Mouse (Mus musculus): ENCODE measurements at regions not wholly inside any gene's neighbourhood (a gene's known extent, or its start where the extent isn't known, plus 50 kb on each side); places are given as distances from the start of the nearest gene placed in this dataset.
A peak's percentile ranks its signal among the peaks of the same experiment; 100 is the strongest.

DNA sequence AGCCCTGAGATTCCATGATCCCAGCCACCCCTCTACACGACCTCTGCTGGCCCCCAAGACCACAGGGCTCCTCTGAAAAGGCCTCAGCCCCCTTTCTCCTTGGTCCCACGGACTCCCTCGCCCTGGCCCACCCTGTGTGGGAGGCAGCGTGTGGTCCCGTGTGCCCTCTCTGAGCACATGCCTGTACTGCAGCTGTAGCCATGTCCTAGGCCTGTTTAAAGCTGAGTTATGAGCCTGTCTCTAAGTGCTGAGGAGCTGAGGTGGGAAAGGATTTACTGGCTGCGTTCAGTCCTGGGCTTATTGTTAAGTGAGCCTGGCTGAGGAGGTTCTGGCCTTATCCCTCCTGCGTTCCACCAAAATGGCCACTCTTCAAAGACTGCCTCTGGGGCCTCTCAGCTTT, 102.6 kb downstream of the Vegfa start:
- DNase-seq (ENCODE audit: low spot score in 2 of 2) = no peak

DNA sequence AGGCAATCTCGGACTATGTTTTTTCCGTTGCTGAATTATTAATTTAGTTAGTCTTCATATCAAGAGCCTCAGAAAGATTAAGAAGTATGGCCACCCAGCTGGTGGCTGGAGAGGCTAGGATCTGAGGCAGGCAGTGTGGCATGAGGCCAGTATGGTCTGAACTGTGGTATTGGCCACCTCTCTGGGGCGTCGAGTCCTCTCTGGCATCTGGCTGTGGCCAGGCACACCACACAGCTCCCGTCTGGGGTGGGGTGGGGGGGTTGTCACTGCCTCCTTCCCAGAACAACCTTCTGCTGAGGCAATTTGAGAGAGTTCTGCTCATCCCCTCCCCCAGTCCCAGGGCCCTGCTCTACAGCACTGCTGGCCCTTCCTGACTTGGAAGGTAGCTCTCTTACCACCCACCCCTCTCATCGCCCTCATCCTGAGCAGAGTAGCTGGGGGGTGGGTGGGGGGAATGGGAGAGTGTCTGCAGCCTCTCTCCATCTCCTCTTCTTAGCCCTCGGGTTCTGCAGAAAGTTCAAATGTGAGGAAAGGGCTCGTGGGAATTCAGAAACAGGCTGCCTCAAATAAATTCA, 103.2 kb downstream of the Vegfa start:
- DNase-seq (ENCODE audit: low spot score in 2 of 2) = no peak

DNA sequence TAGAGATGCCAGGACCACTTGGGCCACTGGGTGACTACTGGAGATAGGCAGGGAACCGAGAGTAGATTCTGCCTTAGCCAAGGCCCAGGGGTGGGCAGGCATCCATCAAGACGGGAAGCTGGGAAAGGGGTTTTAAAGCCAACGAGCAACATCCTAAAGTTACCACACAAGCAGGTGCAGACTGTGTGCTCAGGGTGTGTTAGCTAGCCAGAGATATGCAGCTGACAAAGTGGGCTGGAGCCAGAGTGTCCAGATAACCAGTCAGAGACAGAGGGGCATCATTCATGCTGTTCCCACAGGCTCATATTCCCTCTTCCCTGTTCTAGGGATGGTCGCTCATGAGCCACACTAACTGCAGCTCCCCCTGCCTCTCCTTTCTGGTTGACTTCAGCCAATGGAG, 104.2 kb downstream of the Vegfa start:
- DNase-seq (ENCODE audit: low spot score in 2 of 2) = no peak

DNA sequence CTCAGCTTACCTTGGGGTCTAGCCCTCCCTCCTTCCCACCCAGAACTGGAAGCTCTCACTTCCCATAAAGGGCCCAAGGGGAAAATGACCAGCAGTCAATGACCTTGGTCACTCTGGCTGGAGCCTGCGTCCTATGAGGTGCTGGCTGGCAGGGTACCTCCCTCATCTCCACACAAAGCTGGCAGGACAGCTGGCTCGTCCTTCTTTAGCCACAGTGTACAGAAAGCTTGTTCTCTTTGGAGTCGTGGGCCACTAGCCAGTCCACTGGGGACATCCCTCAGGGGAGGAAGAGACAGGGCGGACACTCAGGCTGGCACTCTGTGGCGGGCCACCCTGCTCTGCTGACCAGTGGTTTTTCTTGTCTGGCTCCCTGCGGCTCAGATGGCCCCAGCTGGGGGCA, 106.3 kb downstream of the Vegfa start:
- DNase-seq (ENCODE audit: low spot score in 2 of 2) = no peak

DNA sequence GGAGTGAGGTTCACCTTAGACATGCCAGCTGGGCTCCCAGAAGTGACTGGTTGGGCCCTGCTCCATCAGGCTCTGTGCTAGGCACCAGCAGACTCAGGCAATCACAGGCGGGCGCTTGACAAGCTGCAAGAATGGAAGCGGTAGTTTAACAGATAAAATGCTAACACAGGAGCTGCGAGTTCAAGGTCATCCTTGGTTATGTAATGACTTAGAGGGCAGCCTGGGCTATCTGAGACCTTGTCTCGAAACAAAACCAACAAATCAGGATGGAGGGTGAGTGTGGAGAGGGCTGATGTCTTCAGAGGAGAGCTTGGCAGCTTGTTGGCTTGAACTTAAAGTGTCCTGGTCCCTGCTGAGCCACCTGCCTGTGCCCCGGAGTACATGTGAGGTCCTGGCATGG, 107.6 kb downstream of the Vegfa start:
- DNase-seq (ENCODE audit: low spot score in 2 of 2) = no peak

DNA sequence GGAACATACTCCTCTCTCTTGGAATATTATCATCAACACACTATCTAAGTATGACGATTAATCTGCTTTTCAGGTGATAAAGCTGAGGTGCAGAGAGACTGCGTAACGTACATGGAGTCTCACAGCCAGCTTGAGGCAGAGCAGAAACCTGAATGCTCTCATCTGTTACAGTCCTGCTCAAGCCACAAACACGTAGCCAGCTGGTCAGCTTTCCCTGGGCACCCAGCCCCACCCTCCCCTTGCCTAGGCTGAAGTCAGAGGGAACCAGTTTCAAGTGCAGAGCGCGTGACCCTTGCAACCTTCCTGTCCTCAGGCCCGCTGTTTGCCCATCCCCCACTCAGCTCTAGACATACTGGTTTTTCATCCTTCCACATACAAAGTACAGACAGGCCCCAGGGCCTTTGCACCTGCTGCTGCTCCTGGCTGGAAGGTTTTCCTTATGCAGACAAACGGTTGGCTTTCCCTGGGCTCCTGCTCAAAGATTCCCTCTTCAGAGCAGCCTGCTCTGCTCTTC, 108.9 kb downstream of the Vegfa start:
- DNase-seq (ENCODE audit: low spot score in 2 of 2) = no peak

DNA sequence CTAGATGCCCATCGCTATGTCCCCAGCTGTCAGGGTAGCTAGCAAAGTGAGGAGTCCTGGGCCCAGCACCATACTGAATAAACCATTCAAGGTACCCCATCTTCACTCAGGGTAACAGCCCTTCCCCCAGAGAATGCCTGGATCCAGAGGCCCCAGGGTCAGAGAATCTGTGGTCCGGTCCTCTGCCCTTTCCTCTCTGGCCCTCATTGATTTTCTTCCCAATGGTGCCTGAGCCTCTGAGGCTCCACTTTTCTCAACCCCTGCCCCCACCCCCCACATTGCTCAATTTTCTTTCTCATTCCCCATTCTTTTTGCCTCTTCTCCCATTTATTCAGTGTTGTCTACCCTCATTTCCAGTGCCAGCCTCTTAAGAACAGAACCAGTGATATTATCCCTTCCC, 114.5 kb downstream of the Vegfa start:
- DNase-seq (ENCODE audit: low spot score in 2 of 2) = no peak

DNA sequence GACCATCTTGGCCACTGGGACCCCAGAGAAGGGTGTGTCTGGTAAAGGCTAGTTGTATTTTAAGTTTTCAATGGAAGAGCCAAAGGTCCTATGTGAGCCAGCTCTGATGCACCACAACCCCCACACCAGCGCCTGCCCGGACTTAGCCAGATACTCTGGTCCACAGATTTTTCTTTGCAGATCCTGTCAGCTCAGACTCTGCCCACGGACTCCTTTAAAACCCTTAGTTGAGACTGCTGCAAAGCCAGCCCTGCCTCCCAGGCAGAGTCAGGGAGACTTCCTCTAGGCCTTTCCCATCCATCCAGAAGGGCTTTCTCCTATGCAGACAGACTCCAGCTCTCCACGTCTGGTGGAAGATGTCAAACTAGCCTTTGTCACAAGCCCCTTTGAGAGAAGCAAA, 115.2 kb downstream of the Vegfa start:
- no peak for DNase-seq (ENCODE audit: low spot score in 2 of 2)

DNA sequence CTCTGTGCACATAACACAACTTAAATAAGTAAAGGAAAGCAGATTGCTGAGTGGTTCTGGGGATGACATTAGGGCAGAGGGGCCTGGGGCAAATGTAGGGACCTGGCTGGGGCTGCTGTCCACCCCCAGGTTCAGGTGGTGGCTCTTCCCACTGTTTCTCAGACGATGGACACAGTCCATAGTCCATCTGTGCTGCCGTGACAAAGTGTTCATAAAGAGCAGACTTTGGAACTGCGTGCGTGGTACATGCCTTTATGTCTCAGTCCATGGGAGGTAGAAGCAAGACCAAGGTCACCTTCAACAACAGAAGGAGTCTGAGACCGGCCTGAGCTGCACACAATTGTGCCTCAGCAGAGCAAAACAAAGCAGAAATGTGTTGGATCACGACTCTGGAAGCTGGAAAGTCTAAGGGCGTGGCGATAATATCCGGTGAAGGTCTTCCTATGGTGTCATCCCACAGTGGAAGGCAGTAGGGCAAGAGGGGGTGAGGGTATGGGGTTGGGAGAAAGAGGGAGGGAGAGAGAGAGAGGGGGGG, 117.4 kb downstream of the Vegfa start:
- DNase-seq (ENCODE audit: low spot score in 2 of 2) = no peak

DNA sequence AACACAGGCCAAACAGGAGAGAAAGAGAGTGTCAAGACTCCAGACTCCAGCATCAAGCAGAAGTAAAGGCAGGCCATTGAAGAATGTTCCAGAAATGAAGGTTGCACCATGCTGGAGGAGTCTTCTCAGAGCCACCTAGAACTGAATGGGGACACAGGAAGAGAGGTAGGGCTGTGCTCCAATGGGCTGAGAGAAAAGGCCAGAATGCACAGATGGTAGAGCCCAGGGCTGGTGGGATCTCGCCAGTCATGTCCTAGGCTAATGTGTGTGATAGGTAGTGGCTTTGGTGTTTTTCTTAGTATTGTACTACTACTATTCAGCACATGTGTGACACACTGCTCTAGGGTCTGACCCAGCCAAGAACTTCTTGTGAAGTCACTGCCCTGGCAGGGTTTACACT, 117.9 kb downstream of the Vegfa start:
- DNase-seq (ENCODE audit: low spot score in 2 of 2) = no peak

DNA sequence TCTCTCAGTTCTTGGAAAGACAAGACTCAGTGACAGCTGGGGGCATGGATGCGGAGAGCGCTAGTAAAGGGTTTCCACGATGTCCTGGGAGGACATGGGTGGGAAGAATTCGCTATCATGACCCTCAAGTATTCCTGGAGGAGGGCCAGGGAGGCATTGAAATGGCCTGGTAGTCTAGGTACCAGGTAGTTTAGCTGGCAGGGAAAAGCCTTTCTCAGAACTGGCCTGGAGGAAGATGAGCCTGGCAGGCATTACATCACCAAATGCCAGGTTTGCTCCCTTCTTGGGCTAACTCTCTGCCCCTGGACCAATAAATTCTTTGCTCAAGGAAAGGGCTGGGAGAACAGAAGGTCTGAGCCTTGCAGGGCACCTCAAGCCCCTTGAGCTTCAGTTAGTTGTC, 118.5 kb downstream of the Vegfa start:
- no peak for DNase-seq (ENCODE audit: low spot score in 2 of 2)

DNA sequence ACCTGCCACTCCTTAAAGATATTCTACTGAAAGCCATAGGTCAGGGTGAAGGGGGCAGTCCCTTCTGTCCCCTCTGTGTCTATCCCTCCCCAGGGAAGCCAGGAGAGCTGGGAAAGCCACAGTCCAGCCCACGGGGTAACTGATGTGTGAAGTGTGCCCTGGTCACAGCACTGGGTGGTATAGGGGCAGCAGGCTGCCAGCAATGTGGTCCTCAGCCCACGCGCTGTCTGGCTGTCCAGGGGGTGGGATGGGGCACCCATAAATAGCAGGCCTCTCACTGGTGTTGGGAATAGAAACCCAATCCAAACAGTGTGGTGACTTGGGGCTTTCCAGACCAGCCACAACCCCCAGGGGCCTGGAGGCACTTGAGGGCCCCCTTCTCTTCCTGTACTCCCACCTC, 120.0 kb downstream of the Vegfa start:
- no peak for DNase-seq (ENCODE audit: low spot score in 2 of 2)

DNA sequence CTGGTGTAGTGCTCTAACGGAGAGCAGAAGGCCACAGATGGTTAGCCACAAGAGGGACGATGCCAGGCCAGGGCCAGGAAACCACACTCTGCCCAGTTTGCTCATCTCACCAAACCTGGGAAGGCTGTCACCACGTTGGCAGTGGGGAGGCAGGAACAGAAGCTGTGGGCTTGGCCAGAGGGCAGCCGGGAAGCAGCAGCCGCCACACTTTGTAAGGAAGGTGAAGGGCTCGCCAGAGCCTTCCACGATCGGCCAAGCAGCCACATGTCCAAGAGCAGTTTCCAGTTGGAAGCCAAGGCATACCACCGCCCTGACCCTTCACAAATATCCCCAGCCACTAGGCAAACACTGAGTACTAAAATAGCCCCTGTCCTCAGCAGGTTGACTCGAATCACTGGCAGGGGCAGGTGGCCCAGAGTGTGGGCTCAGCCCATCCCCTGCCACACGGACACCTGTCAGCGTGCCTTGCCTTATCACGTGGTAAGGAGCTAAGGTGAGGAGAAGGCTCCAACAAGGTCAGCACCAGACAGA, 120.9 kb downstream of the Vegfa start:
- DNase-seq (ENCODE audit: low spot score in 2 of 2) = no peak

DNA sequence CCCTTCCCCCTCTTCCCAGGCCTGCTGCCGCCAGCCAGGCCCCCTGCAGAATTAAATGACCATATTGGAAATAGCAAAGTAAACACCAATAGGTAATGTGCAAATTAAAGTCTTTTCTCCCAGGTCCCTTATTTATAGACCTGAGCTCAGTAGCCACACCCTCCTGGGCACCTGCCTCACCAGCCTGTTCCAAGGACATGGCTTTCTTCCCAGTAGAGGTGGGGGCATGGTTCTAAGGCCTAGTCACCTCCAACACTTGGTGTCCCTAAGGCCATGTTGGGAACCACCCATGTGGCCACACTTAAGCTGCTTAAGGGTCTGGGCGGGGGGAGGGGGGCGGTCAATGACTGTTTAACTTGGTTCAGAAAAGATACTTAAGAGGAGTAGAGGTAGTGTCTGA, 121.9 kb downstream of the Vegfa start:
- no peak for DNase-seq (ENCODE audit: low spot score in 2 of 2)

DNA sequence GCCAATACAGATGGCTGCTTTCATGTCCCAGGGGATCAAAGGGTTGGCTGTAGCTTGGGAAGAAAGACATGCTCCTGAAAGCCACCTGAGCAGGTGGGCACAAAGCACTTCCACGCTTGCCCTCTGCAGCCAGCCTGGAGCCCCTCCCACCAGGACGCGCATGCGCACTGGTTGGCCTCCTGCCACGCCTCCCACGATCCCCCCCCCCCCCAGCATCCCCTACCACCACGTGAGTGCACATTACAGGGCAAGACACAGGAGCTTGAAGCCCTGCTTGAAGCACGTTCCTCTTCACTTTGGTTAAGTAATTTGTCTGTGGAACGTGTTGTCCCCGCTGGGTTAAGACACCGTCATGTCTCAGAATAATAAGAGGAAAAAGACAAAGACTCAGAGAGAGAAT, 124.6 kb downstream of the Vegfa start:
- no peak for DNase-seq (ENCODE audit: low spot score in 2 of 2)

DNA sequence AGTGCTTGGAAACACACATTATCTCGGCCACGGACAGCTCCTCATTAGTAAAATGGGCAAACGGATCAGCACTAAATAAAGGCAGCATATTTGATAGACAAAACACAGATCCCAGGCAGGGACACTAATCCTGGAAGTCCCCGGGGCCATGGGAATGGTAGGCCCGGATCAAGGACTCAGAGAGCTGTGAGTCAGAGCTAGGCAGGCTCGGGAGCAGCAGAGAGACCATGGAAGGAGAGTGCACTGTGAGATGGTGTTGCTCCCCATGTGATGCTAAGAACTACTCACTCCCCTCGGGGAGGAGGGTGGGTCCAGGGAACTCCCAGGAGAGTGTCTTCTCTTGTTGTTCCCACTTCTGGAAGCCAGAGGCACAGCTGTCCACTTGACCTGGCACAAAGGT, 126.6 kb downstream of the Vegfa start:
- DNase-seq (ENCODE audit: low spot score in 2 of 2) = no peak

DNA sequence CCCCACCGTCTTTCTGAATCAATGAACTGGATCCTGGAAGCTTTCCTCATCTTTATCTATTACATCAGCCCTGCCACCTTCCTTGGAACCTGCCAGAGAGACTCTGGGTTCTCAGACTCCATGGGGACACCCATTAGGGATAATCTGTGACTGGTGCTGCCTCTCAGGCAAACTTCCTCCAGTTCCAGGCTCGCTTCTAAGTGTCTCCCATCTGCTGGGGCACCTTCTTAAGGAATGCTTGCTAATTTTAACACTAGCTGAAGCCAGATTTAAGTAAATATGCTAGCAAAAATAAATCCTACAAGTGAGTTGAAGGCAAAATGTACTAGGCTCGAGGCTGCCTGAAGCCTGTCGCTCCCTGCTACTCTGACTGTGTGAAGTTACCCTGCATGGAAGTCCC, 127.9 kb downstream of the Vegfa start:
- peak; percentile 32 to 64 for DNase-seq (ENCODE audit: low spot score in 2 of 2)

DNA sequence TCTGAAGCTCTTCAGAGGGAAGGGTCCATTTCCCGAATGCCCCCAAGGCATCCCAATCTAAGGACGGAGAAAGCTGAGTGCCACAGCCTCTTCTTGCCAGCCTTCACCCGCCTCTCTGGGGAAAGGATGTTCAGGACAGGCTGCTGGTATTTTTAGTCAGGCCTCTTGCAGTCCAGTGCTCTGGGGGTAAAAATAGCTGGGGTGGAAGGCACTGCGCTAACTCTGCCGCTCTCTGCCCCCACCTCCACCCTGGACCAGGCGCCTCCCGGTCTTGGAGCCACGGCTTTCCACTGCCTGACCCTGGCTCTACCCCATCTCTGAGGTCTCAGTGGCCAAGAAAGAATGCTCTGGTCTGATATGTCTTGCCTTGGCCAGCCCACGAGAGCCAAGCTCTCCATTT, 128.9 kb downstream of the Vegfa start:
- DNase-seq (ENCODE audit: low spot score in 2 of 2) = no peak

DNA sequence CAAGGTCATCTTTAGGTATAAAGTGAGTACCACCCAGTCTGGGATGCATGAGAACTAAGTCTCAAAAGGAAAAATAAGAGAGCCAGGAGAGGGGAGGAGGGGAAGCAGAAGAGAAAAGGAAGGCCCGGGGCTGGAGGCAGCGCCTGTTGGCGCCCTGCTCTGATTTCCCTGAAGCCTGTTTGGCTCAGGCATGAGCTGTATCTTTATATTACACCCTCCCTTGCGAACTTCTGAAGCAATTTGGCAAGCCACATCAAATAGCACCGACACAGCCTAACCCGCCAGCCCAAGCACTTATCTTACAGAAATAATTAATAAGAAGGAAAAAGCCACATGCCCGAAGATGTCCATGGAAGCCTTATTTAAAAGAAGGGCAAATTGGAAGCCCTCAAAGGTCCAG, 129.5 kb downstream of the Vegfa start:
- DNase-seq (ENCODE audit: low spot score in 2 of 2) = no peak

DNA sequence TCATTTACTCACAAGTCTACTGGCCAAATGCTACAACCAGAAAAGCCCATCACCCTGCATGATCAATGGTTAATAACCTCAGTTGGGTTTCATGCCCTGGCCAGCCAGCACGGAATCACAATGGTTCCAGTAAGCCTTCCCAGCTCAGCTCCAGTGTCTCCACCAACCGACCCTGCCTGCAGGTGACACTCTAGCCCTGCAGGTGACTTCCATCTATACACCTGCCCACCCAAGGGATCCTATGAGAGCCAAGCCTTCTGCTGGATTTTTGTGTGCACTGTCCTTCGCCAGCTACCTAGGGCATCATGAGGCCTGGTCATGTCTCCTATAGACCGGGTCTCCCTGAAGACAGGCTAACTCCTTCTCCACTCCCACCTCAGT, 135.3 kb downstream of the Vegfa start:
- no peak for DNase-seq (ENCODE audit: low spot score in 2 of 2)

DNA sequence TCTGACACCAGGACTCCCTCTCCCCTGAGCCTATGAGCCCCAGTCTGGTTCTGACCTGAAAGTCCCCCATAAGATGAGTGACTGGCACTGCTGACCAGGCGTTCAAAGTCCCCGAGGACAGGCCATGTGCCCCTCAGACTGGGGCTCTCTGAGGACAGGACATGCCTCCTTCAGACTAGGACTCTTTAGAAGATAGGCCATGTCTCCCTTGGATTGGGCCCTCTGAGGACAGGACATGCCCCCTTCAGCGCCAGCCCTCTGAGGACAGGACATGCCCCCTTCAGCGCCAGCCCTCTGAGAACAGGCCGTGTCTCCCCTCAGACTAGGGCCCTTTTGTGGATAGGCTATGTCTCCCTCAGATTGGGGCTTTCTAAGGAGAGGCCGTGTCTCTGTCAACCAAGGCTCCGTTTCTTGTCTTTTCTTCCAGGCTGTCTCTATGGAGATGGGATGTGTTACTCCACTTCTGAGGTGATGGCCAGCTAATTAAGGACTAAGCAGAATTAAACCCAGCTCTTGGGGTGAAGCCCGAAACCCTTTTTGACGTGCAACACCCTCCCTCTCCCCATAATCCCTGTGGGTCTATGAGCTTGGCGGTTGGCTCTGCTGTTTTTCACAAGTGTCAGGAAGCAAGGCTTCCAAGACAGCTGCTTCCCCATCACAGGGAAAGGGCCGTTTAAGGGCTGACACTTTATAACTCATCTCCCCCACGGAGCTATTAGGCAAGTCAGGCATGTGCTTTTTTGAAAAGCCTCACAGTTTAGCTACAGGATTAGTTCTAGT, 135.8 kb downstream of the Vegfa start:
- DNase-seq (ENCODE audit: low spot score in 2 of 2) = no peak

DNA sequence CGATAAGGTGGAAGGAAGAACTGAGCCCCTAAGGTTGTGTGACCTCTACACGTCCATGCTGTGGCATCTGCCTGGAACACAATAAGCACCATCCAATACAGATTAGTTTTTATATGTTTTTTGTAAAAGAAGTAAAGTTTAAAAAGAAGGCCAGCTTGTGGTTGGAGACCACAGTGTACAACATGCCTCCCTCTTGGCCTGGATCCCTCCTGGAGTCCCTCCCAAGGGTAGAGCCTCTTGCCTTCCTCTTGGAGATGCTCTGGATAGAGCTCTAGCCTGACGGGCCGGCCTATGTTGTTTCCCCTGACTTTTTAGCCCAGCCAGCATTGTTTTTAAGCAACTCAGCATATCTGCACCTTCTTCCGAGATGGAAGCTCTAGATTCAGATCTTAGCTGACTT, 138.0 kb downstream of the Vegfa start:
- no peak for DNase-seq (ENCODE audit: low spot score in 2 of 2)

DNA sequence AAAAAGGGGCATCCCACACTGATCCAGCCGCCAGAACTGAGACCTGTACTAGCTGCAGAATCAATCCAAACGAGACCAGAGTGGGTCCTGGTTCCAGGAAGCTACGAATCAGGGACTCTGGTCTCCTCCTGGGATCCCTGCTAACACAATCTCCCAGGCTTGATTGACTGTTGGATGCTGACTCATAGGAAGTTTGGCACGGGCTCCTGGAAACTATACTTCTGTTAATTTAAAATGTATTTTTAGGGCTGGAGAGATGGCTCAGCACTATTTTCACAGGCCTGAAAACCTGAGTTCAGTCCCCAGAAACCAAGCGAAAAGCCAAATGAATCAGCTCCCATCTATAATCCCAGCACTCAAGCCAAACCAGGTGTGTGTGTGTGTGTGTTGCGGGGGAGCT, 138.5 kb downstream of the Vegfa start:
- DNase-seq (ENCODE audit: low spot score in 2 of 2) = peak; percentile 30 to 47

All from right cerebral cortex, postnatal 36 days (tissue).